In the genomic region with DNA sequence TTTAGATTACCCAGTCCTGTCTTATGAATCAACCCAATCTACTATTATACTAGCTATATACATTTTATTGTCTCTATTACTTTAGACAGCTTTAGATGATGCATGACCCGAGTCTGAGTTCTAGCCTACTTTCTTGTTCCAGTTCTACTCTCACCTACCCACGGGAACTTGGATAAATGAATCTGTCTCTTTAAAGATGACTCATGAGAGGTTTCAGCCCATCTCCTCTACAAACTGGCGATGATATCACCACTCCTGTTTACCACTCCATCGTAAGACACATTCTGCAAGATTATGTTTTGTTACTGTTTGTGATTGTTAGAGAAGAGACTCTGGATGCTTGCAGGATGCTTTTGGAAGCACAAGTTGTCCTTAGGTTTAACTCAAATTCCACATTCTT, we compare ENCODE assay signal across 19 mouse cellular contexts.
"Had no signal": no experiment of that assay in that cellular context is flagged by ENCODE, and none has a peak within 500 bp of the region (broad histone marks: within the 10 kb centered on the region; RNA-seq: fewer than 3 reads in every experiment).

No protein-coding gene starts in this region.

- H3K4me1 ChIP-seq: liver, embryonic 13.5 days; liver, embryonic 15.5 days; megakaryocyte, embryonic 14.5 days; midbrain, embryonic 13.5 days; midbrain, embryonic 15.5 days; neural tube, embryonic 12.5 days; stomach, embryonic 15.5 days had no signal

- H3K36me3 ChIP-seq: liver, embryonic 13.5 days; liver, embryonic 15.5 days; midbrain, embryonic 13.5 days; midbrain, embryonic 15.5 days; neural tube, embryonic 12.5 days; stomach, embryonic 15.5 days had no signal

- H3K27ac ChIP-seq: liver, embryonic 13.5 days; liver, embryonic 15.5 days; macrophage; midbrain, embryonic 13.5 days; midbrain, embryonic 15.5 days; neural tube, embryonic 12.5 days; stomach, embryonic 15.5 days; stomach, postnatal 0 days had no signal

- H3K27me3 ChIP-seq: liver, embryonic 13.5 days; liver, embryonic 15.5 days; megakaryocyte, embryonic 14.5 days; midbrain, embryonic 13.5 days; midbrain, embryonic 15.5 days; neural tube, embryonic 12.5 days; stomach, embryonic 15.5 days had no signal

- DNase-seq: liver, embryonic 13.5 days; liver, postnatal 0 days; lung, embryonic 14.5 days; lung, postnatal 14 days; lung, postnatal 36 days; retina, postnatal 1 day; right cerebral cortex, postnatal 25 days; right cerebral cortex, postnatal 4 days; thymus, adult 2 months; thymus, postnatal 25 days; thymus, postnatal 4 days had no signal

- H3K9ac ChIP-seq: liver, embryonic 13.5 days; liver, embryonic 15.5 days; liver, postnatal 0 days; lung, embryonic 14.5 days; midbrain, embryonic 13.5 days; midbrain, embryonic 15.5 days; neural tube, embryonic 12.5 days; stomach, embryonic 15.5 days had no signal

- H3K4me3 ChIP-seq: liver, embryonic 13.5 days; liver, embryonic 15.5 days; megakaryocyte, embryonic 14.5 days; midbrain, embryonic 13.5 days; midbrain, embryonic 15.5 days; neural tube, embryonic 12.5 days; stomach, embryonic 15.5 days had no signal
